Mouse (Mus musculus) lung, postnatal 14 days (tissue): ENCODE results near the gene Col5a1.

Experiments used
- DNase-seq: peaks from one replicate; pipeline ENCODE4 v3.0.0; 2021

The Col5a1 gene

DNA sequence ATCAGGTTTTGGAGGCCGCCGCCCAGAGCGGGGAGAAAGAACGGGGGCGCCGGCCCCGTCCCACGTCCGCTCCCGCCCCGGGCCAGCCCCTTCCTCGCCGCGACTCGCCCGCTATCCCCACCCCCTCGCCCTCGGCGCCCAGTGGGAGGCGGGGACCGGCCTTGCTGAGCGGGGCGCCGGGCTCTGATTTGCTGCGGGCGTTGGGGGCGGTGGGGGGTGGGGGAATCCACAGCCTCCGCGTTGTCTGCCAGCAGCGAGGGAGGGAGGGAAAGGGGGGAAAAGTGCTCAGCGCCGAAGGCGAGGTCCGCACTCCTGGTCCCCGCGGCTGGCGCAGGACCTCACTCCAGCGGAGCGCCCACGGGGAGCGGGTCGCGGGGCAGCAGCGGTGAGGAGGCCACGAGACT, at the start of gene Col5a1:
Gene Col5a1, plus strand, starts transcription at position 278 of the 404 bp plus-strand sequence.
- DNase-seq, result peak; percentile 86

DNA sequence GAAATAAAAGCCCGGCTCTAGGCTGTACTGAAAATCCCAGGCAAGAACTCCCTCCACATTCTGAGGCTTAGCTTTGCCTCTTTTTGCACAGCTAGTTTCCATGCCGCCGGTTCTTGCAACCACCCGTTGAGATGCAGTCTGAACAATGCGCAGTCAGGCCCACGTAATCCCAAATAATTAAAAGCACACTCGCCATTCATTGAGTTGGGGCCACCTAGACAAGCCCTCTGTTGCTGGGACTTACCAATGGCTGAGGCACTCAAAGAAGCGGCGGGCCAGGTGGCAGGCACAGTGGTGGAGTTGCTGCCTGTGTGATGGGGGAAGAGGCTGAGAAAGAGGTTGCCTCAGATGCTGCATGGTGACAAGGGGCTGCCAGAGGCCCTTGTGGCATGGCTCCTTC, 48.1 kb upstream of the Col5a1 start:
- no peak for DNase-seq

- no peak for DNase-seq
Observed at GRCm38 (mm10) chr2:27840890-27841289, 45.3 kb upstream of the Col5a1 start.

DNA sequence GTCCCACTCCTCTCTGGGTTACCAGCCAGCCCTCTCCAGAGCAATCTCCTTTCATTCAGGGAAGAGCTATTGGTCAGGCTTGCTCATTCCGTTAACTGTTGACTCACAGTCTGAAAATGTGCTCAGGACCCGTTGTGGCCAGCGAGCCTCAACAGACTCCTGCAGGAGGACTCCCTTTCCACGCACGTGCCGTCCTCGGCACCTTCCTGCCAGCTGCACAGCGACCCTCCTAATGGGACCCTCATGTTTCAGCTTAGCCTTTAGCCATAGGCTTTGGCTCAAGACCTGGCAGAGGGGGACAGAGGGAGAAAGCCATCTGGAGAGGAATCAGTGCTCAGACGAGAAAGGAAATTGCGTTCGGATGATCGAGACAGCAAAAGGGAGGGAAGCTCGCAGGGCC, 43.3 kb upstream of the Col5a1 start:
- no peak for DNase-seq

DNA sequence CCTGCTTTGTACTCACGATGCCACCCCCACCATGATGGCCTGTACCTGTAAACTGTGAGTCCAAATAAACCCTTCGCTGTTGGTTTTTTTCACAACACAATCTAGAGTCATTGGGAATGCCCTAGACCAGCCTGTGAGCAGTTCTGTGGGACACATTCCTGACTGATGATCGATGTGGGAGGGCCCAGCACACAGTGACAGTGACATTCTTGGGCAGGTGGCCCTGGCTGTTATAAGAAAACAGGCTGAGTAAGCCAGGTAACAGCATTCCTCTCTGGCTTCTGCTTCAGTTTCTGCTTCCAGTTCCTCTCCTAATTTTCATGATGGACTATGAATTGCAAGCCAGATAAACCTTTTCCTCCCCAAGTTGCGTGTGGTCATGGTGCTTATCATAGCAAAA, 41.3 kb upstream of the Col5a1 start:
- DNase-seq, result no peak

GRCm38 (mm10) chr2:27847001-27847400, 39.2 kb upstream of the Col5a1 start:
- peak; percentile 38 for DNase-seq

DNA sequence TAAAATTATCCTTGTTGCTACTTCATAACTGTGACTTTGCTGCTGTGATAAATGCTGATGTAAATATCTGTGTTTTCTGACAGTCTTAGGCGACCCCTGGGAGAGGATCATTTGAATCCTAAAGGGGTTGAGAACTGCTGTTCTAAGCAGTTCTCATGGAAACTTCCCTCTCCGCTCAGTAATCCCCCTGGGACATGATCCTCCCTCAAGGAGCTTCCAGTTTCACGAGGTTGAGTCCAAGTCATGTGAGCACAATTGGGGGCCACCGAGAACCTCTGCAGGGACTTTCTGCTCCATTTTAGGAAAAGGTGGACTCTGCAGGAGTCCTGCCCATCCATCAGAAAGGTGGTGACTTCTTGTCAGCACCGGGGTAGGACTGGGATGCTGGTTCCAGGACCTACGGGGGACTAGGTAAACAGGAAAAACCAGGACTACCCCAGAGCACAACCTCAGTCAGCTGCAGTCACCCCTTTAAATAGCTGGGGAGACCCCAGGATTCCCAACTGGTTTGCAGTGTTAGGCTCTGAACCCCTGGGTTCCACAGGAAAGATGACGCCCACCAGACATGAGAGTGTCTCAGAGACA, 38.3 kb upstream of the Col5a1 start:
- DNase-seq, result no peak

- DNase-seq, result peak; percentile 22
Observed at GRCm38 (mm10) chr2:27848466-27848865, 37.8 kb upstream of the Col5a1 start.

GRCm38 (mm10) chr2:27858348-27858903, 27.8 kb upstream of the Col5a1 start:
- DNase-seq, result peak; percentile 52

DNA sequence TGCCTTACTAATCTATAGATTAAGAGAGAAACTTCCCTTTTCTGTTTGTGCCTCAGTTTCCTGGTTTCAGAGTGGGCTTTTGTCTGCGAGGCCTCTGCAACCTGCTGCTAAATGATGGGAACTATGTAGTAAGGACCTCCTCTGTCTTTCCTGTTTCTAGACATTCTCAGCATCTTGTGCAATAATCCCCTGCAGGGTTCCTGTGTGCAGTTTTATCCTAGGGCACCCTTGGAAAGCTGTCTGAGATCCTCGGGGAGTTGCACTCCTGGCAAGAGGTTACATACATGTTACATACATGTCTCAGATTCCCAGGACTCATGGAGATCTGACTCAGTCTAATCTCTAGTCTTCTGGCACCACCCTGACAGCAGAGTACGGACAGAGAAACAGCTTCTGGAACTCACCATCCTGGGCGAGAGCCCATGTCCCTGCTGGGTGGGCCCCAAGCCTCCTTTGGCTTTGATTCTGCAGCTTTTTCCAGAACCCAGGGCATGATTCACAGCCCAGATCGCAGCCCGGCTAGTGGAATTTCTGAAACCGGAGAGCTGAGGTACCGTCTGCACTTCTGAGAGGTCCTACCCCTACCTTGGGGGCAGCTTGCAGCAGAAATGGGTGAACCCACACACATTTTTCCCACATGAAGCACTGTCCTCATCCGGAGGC, 24.5 kb upstream of the Col5a1 start:
- DNase-seq, result no peak

GRCm38 (mm10) chr2:27864491-27865365, 21.5 kb upstream of the Col5a1 start:
- no peak for DNase-seq

GRCm38 (mm10) chr2:27870586-27870985, 15.6 kb upstream of the Col5a1 start:
- no peak for DNase-seq

GRCm38 (mm10) chr2:27871056-27871455, 15.2 kb upstream of the Col5a1 start:
- no peak for DNase-seq

GRCm38 (mm10) chr2:27872276-27872675, 13.9 kb upstream of the Col5a1 start:
- DNase-seq, result no peak

GRCm38 (mm10) chr2:27873030-27873429, 13.2 kb upstream of the Col5a1 start:
- no peak for DNase-seq

GRCm38 (mm10) chr2:27874596-27874995, 11.6 kb upstream of the Col5a1 start:
- no peak for DNase-seq

- DNase-seq, result peak; percentile 31
Observed at GRCm38 (mm10) chr2:27875231-27875630, 11.0 kb upstream of the Col5a1 start.

DNA sequence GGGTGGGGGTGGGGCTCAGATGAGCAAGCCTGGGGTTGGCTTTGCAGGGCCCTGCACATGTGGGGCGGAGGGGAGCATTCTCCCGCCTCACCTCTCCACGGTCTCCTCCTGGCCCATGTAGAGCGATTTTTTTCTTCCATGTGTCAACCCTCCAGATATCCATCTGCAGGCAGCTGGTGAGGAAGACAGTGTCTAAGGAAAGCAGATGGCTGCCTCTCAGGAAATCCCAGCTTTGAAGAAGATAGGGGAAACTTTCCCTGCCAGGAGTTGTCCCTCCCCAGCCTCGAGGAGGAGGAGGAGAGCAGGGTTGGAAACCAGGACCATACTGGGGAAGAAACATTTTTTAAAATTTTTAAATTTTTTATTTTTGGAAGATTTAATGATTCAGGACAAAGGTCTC, 10.4 kb upstream of the Col5a1 start:
- no peak for DNase-seq

- DNase-seq, result no peak
Observed at GRCm38 (mm10) chr2:27876724-27877504, 9.3 kb upstream of the Col5a1 start.

GRCm38 (mm10) chr2:27878066-27878465, 8.2 kb upstream of the Col5a1 start:
- no peak for DNase-seq

DNA sequence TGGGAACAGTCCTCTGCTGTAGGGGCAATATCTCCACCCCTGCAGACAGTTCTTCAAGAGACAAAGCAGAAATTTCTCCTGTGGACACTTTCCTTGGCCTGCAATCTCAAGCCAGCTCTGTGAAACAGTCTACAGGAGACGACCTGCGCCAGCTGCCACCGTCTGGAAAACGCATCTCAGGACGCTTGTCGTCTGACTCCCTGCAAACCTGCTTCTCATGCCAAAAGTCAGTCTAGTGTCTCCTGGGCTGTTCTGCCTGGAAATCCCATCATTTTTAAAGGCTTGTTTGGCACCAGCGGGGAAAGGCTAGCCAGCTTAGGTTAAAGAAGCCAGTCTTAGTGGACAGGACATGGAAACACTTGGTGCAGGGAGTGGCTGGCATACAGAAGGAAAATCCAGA, 2.9 kb upstream of the Col5a1 start:
- no peak for DNase-seq

- no peak for DNase-seq
Observed at GRCm38 (mm10) chr2:27885456-27886147, 623 bp upstream of the Col5a1 start.
